Mouse (Mus musculus) telencephalon, adult 2 months (tissue): Measurements from ENCODE around the gene Cacna1s.

Experiments used
- DNase-seq: peaks from one replicate; pipeline ENCODE4 v3.0.0-alpha.2; 2011; ENCODE audit warnings: low read depth, low spot score

Gene Cacna1s

DNA sequence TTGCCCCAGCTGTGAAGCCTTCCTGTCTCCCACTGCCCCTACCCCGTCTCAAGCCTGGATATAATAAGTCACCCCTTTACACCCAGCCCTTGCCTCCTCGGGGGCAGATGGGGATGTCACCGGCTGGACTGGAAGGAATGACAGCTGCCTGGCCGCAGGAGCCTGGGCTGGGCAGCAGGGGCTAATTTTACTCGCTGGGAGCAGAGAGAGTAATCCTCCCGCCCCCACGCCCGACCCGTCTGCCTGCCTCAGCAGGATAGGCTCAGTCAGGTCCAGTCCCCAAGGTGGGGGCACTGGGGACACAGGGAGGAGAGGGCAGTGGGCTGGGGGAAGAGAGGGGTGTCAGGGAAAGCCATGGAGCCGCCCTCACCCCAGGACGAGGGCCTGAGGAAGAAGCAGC is at the start of gene Cacna1s:
Cacna1s (plus strand) TSS at position 204 of the 400 bp plus-strand sequence.
- DNase-seq, result no peak

DNA sequence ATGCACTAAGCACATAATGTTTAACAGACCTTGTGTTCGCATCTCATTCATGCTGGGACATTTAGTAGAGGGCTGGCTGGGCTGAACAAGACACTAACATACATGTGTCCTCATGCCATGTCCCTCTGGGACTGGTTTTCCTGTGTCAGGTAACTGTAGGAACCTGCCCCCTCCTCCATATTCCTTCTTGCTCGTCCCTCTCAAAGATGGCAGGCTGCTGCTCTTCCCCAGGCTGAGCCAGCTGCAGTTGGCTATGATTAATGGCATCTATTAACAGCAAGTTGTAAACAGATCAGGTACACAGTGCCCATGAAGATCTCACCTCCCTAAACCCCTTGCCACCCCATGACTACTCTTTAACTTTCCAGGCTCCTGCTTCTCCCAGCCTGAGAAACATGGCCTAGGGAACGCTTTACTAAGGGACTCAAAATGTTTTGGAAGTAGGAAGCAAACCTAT is 46.2 kb upstream of the Cacna1s start, which contains the start of gene Igfn1:
Igfn1 (minus strand) TSS at position 51 of the 457 bp plus-strand sequence.
- DNase-seq, result no peak

DNA sequence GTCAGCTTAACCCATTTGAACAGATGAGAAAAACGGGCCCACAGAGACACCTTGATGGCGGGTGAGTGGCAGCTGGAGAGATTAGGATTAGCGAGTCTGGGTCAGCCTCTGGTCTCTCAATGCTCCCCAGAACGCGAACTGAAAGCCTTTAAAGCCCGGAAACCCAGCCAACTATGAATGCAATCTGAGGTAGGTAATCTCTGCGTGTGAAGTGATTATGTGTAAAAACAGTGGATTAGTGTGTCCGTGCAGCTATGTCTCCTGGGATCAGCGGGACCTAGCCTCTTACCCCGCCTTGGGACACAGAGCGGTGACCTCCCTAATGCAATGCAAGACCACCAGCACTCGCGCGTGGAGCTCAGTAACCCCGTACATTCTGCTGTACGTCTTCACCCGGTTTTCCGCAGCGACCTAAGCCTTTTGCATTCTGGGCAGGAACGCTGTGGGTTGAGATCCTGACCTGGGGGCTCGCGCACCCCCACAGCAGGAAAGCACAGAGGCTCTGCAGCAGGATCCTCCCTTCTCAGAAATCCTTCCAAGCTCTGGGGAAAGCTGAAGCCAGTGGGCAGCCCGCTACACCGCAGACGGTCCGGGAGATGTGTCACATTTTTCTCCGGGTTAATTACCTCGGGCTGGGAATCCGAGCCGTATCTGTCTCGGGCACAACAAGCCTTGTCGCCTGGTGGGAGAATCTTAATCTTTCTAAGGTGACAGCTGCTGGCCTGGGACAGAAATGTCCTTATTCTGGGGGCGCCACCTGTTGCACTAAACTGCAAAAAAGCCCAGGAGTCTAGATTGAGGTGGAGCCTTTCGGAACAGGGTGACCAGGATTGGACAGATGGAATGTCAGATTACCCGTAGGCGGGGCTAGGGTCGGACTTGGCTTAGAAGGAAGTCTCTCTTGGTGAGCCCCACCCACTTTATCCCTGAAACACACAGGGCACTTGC is 45.1 kb upstream of the Cacna1s start, which contains the start of gene Tmem9:
Tmem9 (plus strand) TSS at position 940 of the 948 bp plus-strand sequence.
- no peak for DNase-seq

GRCm38 (mm10) chr1:136008159-136008533 is 44.4 kb upstream of the Cacna1s start:
- DNase-seq, result no peak

DNA sequence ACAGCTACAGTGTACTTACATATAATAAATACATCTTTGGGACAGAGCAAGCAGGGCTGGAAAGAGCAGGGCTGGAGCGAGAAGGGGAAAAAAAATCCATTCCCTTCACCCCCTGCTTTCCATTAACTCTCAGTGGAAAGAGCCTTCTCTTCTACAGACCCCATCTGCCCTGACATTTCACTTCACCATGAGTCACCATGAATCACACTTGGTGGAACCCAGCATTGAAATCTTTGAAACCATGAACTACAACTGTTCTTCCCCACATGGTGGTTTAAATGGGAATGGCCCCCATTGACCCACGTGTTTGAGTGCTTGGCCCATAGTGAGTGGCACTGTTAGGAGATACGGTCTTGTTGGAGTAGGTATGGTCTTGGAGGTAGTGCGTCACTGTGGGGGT is 42.3 kb upstream of the Cacna1s start:
- no peak for DNase-seq

GRCm38 (mm10) chr1:136013513-136013912 is 39.0 kb upstream of the Cacna1s start:
- no peak for DNase-seq

- no peak for DNase-seq
Observed at GRCm38 (mm10) chr1:136014796-136015502, 37.6 kb upstream of the Cacna1s start.

DNA sequence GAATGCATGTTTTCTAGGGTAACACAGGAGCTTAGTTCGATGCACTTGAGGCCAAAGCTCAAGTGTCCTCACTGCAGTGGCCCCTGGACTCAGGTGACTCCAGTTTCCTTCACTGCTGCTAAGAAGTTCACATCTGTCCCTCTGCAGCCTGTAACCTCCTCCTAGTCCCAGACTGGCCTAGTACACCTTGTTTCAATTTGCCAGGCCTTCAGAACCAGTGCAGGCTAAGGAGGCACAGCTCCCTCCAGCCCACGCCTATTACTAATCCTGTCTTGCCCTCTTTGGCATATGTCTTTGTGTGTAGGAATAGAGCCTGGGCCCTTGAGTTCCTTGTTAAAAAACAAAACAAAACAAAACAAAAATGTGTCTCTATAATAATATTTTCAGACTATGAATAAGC is 35.2 kb upstream of the Cacna1s start:
- no peak for DNase-seq

GRCm38 (mm10) chr1:136017907-136018313 is 34.6 kb upstream of the Cacna1s start:
- peak; percentile 96 for DNase-seq

DNA sequence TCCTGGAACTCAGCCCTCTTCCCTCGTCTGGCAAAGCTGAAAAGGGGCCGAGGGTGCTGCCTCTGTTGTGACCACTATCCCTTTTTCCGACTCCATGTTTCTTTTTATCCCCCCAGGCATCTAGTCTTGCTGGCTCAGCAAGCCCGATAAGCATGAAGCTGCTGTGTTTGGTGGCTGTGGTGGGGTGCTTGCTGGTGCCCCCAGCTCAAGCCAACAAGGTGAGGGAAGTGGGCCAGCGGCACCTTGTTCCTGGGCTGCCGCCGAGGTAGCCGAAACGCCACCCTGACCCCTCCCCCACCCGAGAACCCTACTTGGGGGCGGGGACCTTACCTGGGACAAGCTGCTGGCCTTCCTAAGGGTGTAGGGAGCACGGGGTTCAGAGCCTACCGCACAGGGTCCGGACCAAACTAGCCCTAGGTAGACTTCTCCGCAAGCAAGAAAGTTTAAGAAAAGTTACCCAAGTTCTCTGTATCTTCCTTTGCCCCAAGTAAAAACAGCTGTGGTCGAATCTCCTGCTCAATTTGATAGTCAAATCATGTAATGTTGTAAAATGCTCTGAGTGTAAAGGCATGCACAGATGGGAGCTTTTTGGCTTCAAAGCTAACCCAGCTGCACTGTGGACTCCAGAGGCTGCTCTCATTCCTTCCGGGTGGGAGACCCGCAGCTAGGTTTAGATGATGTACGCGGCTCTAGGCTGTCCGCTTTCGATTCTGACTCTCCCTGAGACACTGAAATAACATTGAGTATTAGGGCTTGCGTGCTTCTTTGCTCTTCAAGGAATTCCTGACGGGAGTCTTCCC is 34.0 kb upstream of the Cacna1s start:
- DNase-seq, result no peak

GRCm38 (mm10) chr1:136030201-136030600 is 22.3 kb upstream of the Cacna1s start:
- DNase-seq, result no peak

DNA sequence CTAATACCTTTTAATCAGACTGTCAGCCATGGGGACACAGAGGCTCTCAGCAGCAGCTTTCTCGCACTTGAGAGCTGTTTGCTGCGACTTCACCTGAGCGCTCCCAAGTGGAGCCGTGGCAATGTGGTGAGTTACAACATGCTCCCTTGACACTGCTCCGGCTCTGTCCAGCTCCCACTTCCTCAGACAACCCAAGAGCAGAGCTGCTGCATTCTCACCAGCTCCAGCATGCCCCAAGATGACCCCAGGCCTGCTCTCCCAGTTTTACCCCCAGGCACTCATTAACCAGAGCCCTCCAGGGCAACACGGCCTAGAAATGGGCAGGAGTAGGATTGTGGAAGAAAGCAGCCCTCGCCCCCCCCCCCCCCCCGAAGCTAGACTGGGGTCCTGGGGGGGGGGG is 20.9 kb upstream of the Cacna1s start:
- no peak for DNase-seq

- no peak for DNase-seq
Observed at GRCm38 (mm10) chr1:136032961-136033360, 19.6 kb upstream of the Cacna1s start.

GRCm38 (mm10) chr1:136038746-136039538 is 13.6 kb upstream of the Cacna1s start:
- peak; percentile 68 for DNase-seq

DNA sequence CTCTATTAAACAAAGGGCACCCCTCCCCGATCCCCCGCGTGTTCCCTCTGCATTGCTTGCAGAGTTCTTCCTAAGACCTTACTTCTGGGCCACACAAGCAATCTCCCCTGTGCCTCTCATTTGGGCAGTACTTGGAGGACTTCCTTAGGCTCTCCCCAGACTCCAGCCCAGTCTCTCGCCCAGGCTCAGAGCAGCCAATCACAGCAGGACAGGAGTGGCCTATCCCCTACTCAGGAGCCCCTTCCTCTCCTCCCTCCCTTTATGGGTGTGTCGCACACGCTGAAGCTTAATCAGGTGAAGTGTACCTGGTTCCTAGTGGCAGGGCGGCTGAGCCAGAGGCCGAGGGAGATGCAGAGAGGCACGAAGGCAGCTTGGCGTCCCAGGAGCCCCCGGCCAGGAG is 12.1 kb upstream of the Cacna1s start:
- DNase-seq, result no peak

DNA sequence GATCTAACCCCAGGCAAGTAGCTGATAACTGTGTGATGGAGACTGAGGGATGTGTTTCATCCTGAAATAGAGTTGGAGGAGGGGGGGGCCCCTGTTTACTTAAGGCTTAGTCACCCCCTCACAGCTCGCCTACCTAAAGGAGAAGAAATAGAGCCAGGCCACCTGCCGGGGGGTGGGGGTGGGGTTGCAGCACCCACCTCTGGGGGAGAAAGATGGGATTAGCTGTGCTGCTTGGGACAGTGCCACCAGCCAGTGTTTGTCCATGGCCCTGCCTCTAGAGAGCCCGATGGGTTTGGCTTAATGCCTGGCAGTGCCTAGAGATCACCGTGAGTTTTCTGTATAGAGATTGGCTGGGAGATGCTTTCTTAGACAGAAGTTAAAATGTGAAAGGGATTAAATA is 11.7 kb upstream of the Cacna1s start:
- no peak for DNase-seq

GRCm38 (mm10) chr1:136045774-136046173 is 6.8 kb upstream of the Cacna1s start:
- DNase-seq, result no peak

DNA sequence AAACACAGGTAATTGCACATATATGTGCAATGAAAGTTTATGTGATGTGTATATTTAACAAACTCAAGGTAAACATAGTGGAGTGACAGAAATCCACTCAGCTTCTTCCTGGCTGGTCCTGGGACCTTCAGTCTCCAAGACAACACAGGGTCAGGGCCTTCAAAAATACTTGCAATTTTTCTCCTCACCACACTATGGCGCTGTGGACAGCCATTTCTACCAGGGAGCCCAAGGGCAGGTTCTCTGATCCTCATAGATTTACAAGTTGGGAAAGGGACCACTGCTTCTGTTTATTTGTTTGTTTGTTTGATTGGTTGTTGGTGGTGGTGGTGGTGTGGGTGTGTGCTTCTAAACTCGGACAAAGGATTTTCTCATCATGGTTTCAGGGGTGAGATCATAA is 5.1 kb upstream of the Cacna1s start:
- no peak for DNase-seq

DNA sequence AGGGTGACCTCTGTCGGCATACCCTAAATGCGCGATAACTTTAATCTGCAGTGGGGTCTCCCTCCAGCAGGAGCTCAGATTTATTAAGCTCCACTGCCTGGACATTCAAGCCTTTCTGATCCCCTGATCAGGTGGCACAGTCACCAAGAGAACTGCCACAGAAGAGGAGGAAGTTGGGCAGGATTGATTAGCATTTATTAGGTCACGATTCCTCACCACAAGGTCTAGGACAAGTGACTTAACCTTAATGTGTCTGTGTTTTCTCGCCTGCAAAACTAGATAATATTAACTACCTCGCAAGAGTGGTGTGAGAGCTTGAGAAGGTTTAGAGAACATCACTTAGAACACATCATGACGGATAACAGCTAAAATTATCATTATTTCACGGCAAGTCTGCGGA is 4.7 kb upstream of the Cacna1s start:
- DNase-seq, result no peak

DNA sequence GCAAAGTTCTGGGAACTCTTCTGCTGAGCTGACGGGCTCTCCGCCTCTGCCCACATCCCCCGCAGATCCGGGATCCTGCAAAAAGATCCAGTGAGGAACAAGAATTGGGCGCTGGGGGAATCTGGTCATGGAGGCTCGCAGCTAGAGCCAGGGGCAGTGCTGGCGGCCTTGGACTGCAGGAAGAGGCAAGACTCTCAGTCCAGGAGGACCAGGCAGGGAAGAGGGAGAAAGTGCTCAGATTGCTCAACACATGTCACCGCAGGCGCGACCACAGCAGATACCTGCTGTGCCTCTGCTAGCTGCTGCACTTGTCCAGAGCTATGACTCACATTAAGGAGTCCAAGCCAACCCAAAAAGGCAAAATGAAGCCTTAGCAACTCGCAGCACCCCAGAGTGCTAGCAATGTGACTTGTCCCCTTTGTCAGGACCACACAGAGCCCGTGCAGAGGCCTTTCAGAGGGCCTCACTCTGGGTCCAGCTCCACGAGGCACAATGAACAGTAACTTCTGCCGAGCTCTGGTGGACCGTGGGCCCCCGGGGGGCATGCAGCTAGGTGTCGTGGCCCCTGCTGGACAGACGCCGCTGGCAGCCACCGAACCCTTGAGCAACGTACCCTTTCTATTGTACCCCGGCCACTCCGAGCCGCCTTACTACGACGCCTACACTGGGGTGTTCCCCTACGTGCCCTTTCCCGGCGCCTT is 2.1 kb upstream of the Cacna1s start, which contains the start of gene Ascl5:
Ascl5 (plus strand) TSS at position 493 of the 701 bp plus-strand sequence.
- DNase-seq, result no peak
